Mouse (Mus musculus) limb, embryonic 14.5 days (tissue): ENCODE data around the gene Slc35f1. TPM values are rescaled to one million over a fixed set of nuclear protein-coding genes. Genes with fewer than 3 reads are reported as not detected.

Source experiments
- ATAC-seq: fragments of 200-750 bp; cut with Nextera tagmentation; 2 replicates; pipeline ENCODE4 v1.8.0; 2017; ENCODE audit warnings: low read depth, moderate number of reproducible peaks, moderate TSS enrichment; ENCODE audit not compliant: low FRiP score
- DNase-seq: peaks from one replicate; pipeline ENCODE4 v3.0.0-alpha.2; 2015; ENCODE audit warnings: low spot score
- H3K27ac ChIP-seq: fragments of 300-500 bp; sonication (generic); replicated peaks from 2 replicates; pipeline ENCODE4 v1.5.1; 2014; ENCODE audit warnings: low read depth, mild to moderate bottlenecking, low read length, moderate library complexity, mixed read lengths
- H3K27me3 ChIP-seq: fragments of 300-500 bp; sonication (generic); 2 replicates; pipeline ENCODE4 v1.6.1; 2014; ENCODE audit warnings: low read length, mixed read lengths; ENCODE audit not compliant: control insufficient read depth, insufficient read depth
- H3K36me3 ChIP-seq: fragments of 300-500 bp; sonication (generic); 2 replicates; pipeline ENCODE4 v1.6.1; 2014; ENCODE audit warnings: mild to moderate bottlenecking, low read length, moderate library complexity, mixed read lengths; ENCODE audit not compliant: control insufficient read depth, insufficient read depth
- H3K4me1 ChIP-seq: fragments of 300-500 bp; sonication (generic); 2 replicates; pipeline ENCODE4 v1.6.1; 2014; ENCODE audit warnings: antibody characterized with exemption, low read length, mixed read lengths; ENCODE audit not compliant: control insufficient read depth, insufficient read depth
- H3K4me2 ChIP-seq: fragments of 300-500 bp; sonication (generic); replicated peaks from 2 replicates; pipeline ENCODE4 v1.6.1; 2014; ENCODE audit warnings: low read depth, mild to moderate bottlenecking, low read length, moderate library complexity; ENCODE audit not compliant: severe bottlenecking
- H3K4me3 ChIP-seq: fragments of 300-500 bp; sonication (generic); replicated peaks from 2 replicates; pipeline ENCODE4 v1.5.1; 2014; ENCODE audit warnings: low read length
- H3K9ac ChIP-seq: fragments of 300-500 bp; sonication (generic); 2 replicates; pipeline ENCODE4 v1.6.1; 2014; ENCODE audit warnings: mild to moderate bottlenecking, low read depth, low read length, moderate library complexity; ENCODE audit not compliant: severe bottlenecking
- H3K9me3 ChIP-seq: fragments of 300-500 bp; sonication (generic); 2 replicates; pipeline ENCODE4 v1.6.1; 2016; ENCODE audit warnings: low read length; ENCODE audit not compliant: control insufficient read depth
- POLR2A ChIP-seq: fragments of 200-500 bp; IDR thresholded peaks from 2 replicates; pipeline ENCODE4 v1.8.0; 2012; ENCODE audit warnings: inconsistent platforms, mild to moderate bottlenecking, moderate library complexity, borderline replicate concordance; ENCODE audit not compliant: insufficient read depth, insufficient read length; ENCODE audit errors: extremely low read depth
- WGBS: fragments of 180-500 bp; shearing (Covaris S2); extraction: QIAGEN DNeasy Blood & Tissue Kit; methylation state at CpG from one replicate; pipeline ENCODE4 v1.1.7; 2014; 5-methylcytosine and 5-hydroxymethylcytosine counted together
- polyA plus RNA-seq, 2 experiments: library from polyadenylated mRNA; depleted of rRNA in 1 of 2; stranded (reverse) in 1 of 2; unstranded in 1 of 2; fragments of >200 nt; fragmentation: Nextera tagmentation in 1 of 2; extraction: Ambion mirVana in 1 of 2; gene quantifications; 2 replicates each; pipeline versions ENCODE4 v1.2.1 to v1.2.3; 2012 to 2014

Gene Slc35f1
- polyA plus RNA-seq, 2 experiments, result 4.8 to 6.4 TPM

DNA sequence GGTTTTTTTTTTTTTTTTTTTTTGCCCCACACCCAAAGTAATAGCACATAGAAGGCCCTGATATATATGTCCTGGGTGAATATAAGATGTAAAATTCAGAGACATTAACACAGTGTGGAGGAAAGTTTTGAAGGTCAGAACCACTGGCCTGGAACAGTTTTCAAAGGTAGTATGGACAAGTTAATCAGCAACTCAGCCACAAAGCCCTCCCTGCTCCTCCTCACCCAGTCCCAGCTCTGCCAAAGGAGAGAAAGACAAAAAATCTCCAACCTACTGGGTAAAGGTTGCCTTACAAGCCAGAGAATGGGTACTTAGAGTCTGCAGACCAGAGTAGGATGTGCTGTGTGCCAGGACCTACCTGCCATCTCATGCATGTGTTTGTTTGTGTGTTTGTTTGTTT, 372.4 kb downstream of the Slc35f1 start:
- Histone ChIP-seq H3K27ac (no peak overlapping the region), H3K9ac (no peak overlapping the region), H3K4me1 (no peaks in the 10 kb centered on the region), H3K4me2 (no peak overlapping the region), H3K4me3 (no peak overlapping the region), H3K9me3 (no peaks in the 10 kb centered on the region), H3K36me3 (no peaks in the 10 kb centered on the region), H3K27me3 (no peaks in the 10 kb centered on the region)
- TF ChIP-seq POLR2A, result no peak
- DNase-seq (no peak), ATAC-seq (no peak)

DNA sequence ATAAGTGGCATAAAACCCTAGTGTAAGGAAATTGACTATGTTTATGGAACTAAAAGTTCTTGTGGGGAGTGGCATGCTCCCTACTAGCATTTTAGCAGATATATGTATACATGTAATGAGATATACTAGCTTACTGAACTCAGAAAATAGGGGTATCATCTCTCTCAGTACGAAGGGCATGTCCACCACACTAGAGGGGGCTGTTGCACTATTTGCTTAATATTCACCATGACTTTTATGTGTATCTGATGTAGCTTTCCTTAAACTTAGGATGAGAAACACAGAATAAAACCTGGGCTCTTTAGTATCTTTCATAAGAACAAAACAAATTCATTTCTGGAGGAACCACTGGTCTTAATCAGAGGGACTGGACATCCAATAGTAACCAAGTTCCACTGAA, 397.5 kb downstream of the Slc35f1 start:
- DNase-seq (peak; percentile 43), ATAC-seq (no peak)
- Histone ChIP-seq H3K27me3 (no peaks in the 10 kb centered on the region), H3K4me1 (no peaks in the 10 kb centered on the region), H3K4me3 (no peak overlapping the region), H3K4me2 (no peak overlapping the region), H3K27ac (no peak overlapping the region), H3K36me3 (no peaks in the 10 kb centered on the region), H3K9ac (no peak overlapping the region), H3K9me3 (no peaks in the 10 kb centered on the region)
- WGBS, result 63% methylated on average over 1 of the region's 1 CpGs
- no peak for TF ChIP-seq POLR2A

DNA sequence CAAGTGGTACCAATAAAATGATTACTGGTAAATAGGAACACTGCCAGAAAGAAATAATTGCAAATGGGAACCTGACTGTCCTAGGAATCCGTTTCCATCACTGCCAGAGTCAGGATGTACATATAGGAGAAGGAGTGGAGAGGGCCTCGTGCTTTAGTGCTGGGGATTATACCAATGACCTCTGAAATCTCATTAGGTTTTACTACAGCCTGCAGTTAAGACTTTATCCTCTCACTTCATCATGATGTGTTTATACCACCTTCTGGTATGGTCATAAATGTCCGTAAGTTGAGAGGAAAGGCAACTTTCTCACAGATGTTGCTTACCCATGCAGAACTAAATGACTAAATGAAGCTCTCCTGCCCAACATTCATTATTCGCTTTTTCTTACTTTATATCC, 401.2 kb downstream of the Slc35f1 start:
- Histone ChIP-seq H3K27me3 (no peaks in the 10 kb centered on the region), H3K9ac (no peak overlapping the region), H3K27ac (no peak overlapping the region), H3K4me3 (no peak overlapping the region), H3K4me2 (no peak overlapping the region), H3K4me1 (no peaks in the 10 kb centered on the region), H3K36me3 (no peaks in the 10 kb centered on the region), H3K9me3 (no peaks in the 10 kb centered on the region)
- peak; percentile 60 for ATAC-seq
- TF ChIP-seq POLR2A, result no peak
- 21% methylated on average over 4 of the region's 4 CpGs for WGBS
- no peak for DNase-seq

DNA sequence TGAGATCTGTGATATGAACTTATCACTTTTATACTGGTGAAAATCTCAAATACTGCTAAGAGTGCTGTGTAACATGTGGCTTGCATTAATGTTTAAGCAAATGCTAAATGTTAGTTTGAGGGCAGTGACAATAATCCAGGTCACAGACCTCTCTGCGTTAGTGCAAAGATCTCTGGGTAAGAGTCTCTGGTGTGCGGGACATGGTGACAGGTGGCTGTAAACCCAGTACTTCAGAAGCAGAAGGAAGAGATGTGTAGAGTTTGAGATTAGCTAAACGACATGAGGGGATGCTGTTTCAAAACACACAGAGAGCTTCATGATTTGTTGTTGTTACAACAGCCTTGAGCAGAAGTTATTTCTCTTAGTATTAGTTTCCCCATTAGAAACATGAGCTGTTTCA, 406.1 kb downstream of the Slc35f1 start:
- no peak for DNase-seq
- no peak overlapping the region for H3K9ac ChIP-seq
- H3K9me3 ChIP-seq, result no peaks in the 10 kb centered on the region
- no peaks in the 10 kb centered on the region for H3K27me3 ChIP-seq
- TF ChIP-seq POLR2A, result no peak
- H3K4me3 ChIP-seq, result no peak overlapping the region
- 10% methylated on average over 3 of the region's 3 CpGs for WGBS
- H3K27ac ChIP-seq, result no peak overlapping the region
- no peaks in the 10 kb centered on the region for H3K36me3 ChIP-seq
- no peaks in the 10 kb centered on the region for H3K4me1 ChIP-seq
- ATAC-seq, result no peak
- no peak overlapping the region for H3K4me2 ChIP-seq

DNA sequence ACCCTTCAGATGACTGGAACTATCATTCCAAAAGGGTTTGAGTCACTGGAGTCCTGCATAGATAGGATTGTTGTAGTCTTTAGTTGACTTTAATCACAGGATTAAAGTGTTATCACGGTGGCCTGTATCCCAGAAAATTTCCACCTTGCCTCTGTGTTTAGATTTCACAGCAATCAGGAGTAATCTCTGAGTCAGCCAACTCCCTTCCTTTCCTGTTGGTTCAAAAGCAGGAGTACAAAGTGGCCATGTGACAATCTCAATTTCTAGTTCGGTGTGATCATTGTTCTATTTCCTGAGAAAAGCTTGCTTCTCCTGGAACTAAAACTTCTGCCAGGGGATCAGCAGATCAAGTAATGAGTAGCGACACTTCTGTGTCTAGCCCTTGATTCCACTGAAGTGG, 410.5 kb downstream of the Slc35f1 start:
- H3K36me3 ChIP-seq, result no peaks in the 10 kb centered on the region
- H3K4me2 ChIP-seq, result no peak overlapping the region
- 73% methylated on average over 3 of the region's 3 CpGs for WGBS
- no peaks in the 10 kb centered on the region for H3K9me3 ChIP-seq
- DNase-seq (no peak), ATAC-seq (no peak)
- H3K4me1 ChIP-seq, result no peaks in the 10 kb centered on the region
- no peak overlapping the region for H3K27ac ChIP-seq
- H3K4me3 ChIP-seq, result no peak overlapping the region
- no peak for TF ChIP-seq POLR2A
- H3K27me3 ChIP-seq, result no peaks in the 10 kb centered on the region
- no peak overlapping the region for H3K9ac ChIP-seq

DNA sequence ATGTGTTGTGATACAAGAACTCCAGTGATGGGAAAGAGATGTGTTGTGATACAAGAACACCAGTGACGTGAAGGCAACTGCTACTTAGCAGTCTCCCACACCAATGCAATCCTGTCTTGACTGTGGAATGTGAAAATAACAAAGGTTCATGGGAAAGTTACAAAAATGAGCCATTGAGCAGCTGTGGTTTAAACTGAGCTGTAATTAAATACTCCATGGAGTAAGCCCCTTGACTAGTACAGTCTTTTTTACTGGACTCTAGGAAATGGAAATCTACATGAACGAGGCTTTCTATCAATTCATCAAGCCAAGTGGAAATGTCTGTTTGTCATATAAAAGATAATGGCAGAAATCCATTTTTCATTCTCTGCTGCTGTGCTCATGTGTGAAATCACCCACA, 411.1 kb downstream of the Slc35f1 start:
- 61% methylated on average over 2 of the region's 2 CpGs for WGBS
- ATAC-seq, result peak; percentile 72

More for the DNA sequence above, 411.1 kb downstream of the Slc35f1 start:
- H3K9ac ChIP-seq, result no peak overlapping the region
- peak; percentile 21 for DNase-seq
- H3K4me2 ChIP-seq, result no peak overlapping the region
- H3K4me3 ChIP-seq, result no peak overlapping the region
- H3K36me3 ChIP-seq, result no peaks in the 10 kb centered on the region
- no peak for TF ChIP-seq POLR2A
- H3K9me3 ChIP-seq, result no peaks in the 10 kb centered on the region
- no peaks in the 10 kb centered on the region for H3K4me1 ChIP-seq
- no peaks in the 10 kb centered on the region for H3K27me3 ChIP-seq
- H3K27ac ChIP-seq, result no peak overlapping the region
